Mouse (Mus musculus) heart, embryonic 10.5 days (tissue): Measurements from ENCODE around the gene Olfr424. TPM values are rescaled to one million over a fixed set of nuclear protein-coding genes. Genes with fewer than 3 reads are reported as not detected.

Experiments
- DNase-seq: peaks from one replicate; pipeline ENCODE4 v3.0.0-alpha.2; 2017; ENCODE audit warnings: low spot score
- H3K27ac ChIP-seq: fragments of 300-500 bp; sonication (generic); 2 replicates; pipeline ENCODE4 v1.5.1; 2016; ENCODE audit warnings: mild to moderate bottlenecking
- H3K27me3 ChIP-seq: fragments of 300-500 bp; sonication (generic); 2 replicates; pipeline ENCODE4 v1.6.1; 2016; ENCODE audit warnings: mild to moderate bottlenecking; ENCODE audit not compliant: poor library complexity, insufficient read depth, severe bottlenecking
- H3K36me3 ChIP-seq: fragments of 300-500 bp; sonication (generic); 2 replicates; pipeline ENCODE4 v1.6.1; 2016; ENCODE audit warnings: mild to moderate bottlenecking, moderate library complexity
- H3K4me1 ChIP-seq: fragments of 300-500 bp; sonication (generic); 2 replicates; pipeline ENCODE4 v1.6.1; 2016; ENCODE audit warnings: mild to moderate bottlenecking
- H3K4me3 ChIP-seq: fragments of 300-500 bp; sonication (generic); 2 replicates; pipeline ENCODE4 v1.5.1; 2016; ENCODE audit warnings: mild to moderate bottlenecking, moderate library complexity
- H3K9me3 ChIP-seq: fragments of 300-500 bp; sonication (generic); 2 replicates; pipeline ENCODE4 v1.6.1; 2016; ENCODE audit warnings: mild to moderate bottlenecking, moderate library complexity
- WGBS: fragments of 180-500 bp; shearing (Covaris S2); methylation state at CpG from one replicate; pipeline ENCODE4 v1.1.7; 2016; 5-methylcytosine and 5-hydroxymethylcytosine counted together
- polyA plus RNA-seq: library from polyadenylated mRNA; unstranded; fragments of >200 nt; fragmentation: Nextera tagmentation; extraction: Ambion mirVana; gene quantifications from 2 replicates; pipeline ENCODE4 v1.2.1, GENCODE M21; 2016

Gene Olfr424
- polyA plus RNA-seq: not detected in 2 replicates

DNA sequence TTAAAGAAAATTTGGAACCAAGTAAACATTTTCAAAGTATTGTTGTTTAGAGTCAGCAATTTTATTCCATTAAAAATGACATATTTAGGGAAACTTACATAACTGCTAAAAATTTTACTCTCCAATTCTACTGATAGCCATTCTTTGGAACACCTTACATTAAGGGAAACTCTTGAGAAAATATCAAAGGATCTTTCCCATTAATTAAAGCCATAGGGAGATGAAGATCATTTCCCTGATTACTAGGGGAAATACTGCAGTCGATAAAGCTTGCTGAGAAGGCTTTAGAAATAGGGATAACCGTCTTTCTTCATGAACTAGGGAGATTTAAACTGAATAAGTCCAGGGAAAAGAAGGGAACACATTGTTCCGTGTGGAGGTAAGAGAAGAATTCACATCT is at the start of gene Olfr424:
Gene Olfr424 (plus strand): TSS at position 301 of the 400 bp plus-strand sequence.
- no peaks in the 10 kb centered on the region for H3K4me1 ChIP-seq

GRCm38 (mm10) chr1:174084031-174084430 is 47.3 kb upstream of the Olfr424 start, which contains the start of gene Olfr429:
Gene Olfr429, plus strand, starts transcription at chr1:174084331.
- H3K36me3 ChIP-seq: no peaks in the 10 kb centered on the region
- no peaks in the 10 kb centered on the region for H3K4me1 ChIP-seq
- no peaks in the 10 kb centered on the region for H3K27me3 ChIP-seq
- no peak for DNase-seq
- WGBS: 85% methylated on average over 2 of the region's 2 CpGs
- H3K27ac ChIP-seq: no peak within 1 kb of the TSS
- H3K9me3 ChIP-seq: no peaks in the 10 kb centered on the region
- no peak within 1 kb of the TSS for H3K4me3 ChIP-seq

More for the DNA sequence above, at the start of gene Olfr424:
- Histone ChIP-seq H3K36me3 (no peaks in the 10 kb centered on the region), H3K27me3 (no peaks in the 10 kb centered on the region), H3K27ac (no peak within 1 kb of the TSS), H3K4me3 (no peak within 1 kb of the TSS), H3K9me3 (no peaks in the 10 kb centered on the region)
- 77% methylated on average over 3 of the region's 3 CpGs for WGBS
- DNase-seq: no peak

- Histone ChIP-seq H3K4me1 (no peaks in the 10 kb centered on the region), H3K27ac (no peak within 1 kb of the TSS), H3K4me3 (no peak within 1 kb of the TSS), H3K9me3 (no peaks in the 10 kb centered on the region), H3K36me3 (no peaks in the 10 kb centered on the region), H3K27me3 (no peaks in the 10 kb centered on the region)
- 85% methylated on average over 1 of the region's 1 CpGs for WGBS
- DNase-seq: no peak
Measured at GRCm38 (mm10) chr1:174096591-174096990, 34.7 kb upstream of the Olfr424 start, which contains the start of gene Olfr427. Gene Olfr427, plus strand, starts transcription at chr1:174096891.

GRCm38 (mm10) chr1:174103735-174104134 is 27.6 kb upstream of the Olfr424 start:
- Histone ChIP-seq H3K27ac (no peak overlapping the region), H3K9me3 (no peaks in the 10 kb centered on the region), H3K4me3 (no peak overlapping the region), H3K4me1 (no peaks in the 10 kb centered on the region), H3K27me3 (no peaks in the 10 kb centered on the region), H3K36me3 (no peaks in the 10 kb centered on the region)
- 48% methylated on average over 2 of the region's 2 CpGs for WGBS
- DNase-seq: no peak

DNA sequence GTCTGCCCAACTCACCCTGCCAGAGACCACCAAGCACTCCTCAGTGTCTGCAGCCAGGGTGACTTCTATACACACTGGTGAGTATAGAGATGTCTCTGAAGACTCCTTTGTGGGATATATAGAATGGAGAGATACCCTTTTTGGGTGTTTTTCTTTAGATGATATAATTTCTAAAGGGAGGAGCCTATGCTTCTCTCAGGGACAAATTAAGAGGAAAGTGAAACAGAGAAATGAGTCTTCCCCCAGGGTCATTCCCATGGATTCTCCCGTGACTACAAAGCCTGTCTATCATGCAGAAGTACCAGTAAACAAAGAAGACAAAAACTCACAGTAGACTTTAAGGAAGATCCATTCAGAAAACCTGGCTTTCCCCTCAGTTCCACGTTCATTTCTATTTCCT is 10.3 kb upstream of the Olfr424 start, which contains the start of gene Olfr231:
Gene Olfr231 (minus strand): TSS at position 101 of the 400 bp plus-strand sequence.
- Histone ChIP-seq H3K27me3 (no peaks in the 10 kb centered on the region), H3K4me1 (no peaks in the 10 kb centered on the region), H3K9me3 (no peaks in the 10 kb centered on the region), H3K4me3 (no peak within 1 kb of the TSS), H3K27ac (no peak within 1 kb of the TSS), H3K36me3 (no peaks in the 10 kb centered on the region)
- DNase-seq: no peak
- WGBS: 64% methylated on average over 2 of the region's 2 CpGs

- Histone ChIP-seq H3K4me3 (no peak overlapping the region), H3K27ac (no peak overlapping the region), H3K9me3 (no peaks in the 10 kb centered on the region), H3K36me3 (no peaks in the 10 kb centered on the region), H3K4me1 (no peaks in the 10 kb centered on the region), H3K27me3 (no peaks in the 10 kb centered on the region)
- WGBS: 68% methylated on average over 3 of the region's 3 CpGs
- no peak for DNase-seq
Measured at GRCm38 (mm10) chr1:174131999-174132398, 682 bp downstream of the Olfr424 start.

GRCm38 (mm10) chr1:174141384-174141783 is 10.1 kb downstream of the Olfr424 start:
- no peaks in the 10 kb centered on the region for H3K27me3 ChIP-seq
- WGBS: 68% methylated on average over 2 of the region's 2 CpGs
- H3K36me3 ChIP-seq: no peaks in the 10 kb centered on the region
- no peak for DNase-seq
- H3K27ac ChIP-seq: no peak overlapping the region
- no peaks in the 10 kb centered on the region for H3K9me3 ChIP-seq
- no peak overlapping the region for H3K4me3 ChIP-seq
- H3K4me1 ChIP-seq: no peaks in the 10 kb centered on the region

GRCm38 (mm10) chr1:174146696-174147095 is 15.4 kb downstream of the Olfr424 start:
- Histone ChIP-seq H3K27ac (no peak overlapping the region), H3K27me3 (no peaks in the 10 kb centered on the region), H3K4me1 (no peaks in the 10 kb centered on the region), H3K36me3 (no peaks in the 10 kb centered on the region), H3K9me3 (no peaks in the 10 kb centered on the region), H3K4me3 (no peak overlapping the region)
- WGBS: 80% methylated on average over 1 of the region's 1 CpGs
- DNase-seq: no peak

GRCm38 (mm10) chr1:174149289-174149688 is 18.0 kb downstream of the Olfr424 start:
- Histone ChIP-seq H3K4me3 (no peak overlapping the region), H3K9me3 (no peaks in the 10 kb centered on the region), H3K36me3 (no peaks in the 10 kb centered on the region), H3K27me3 (no peaks in the 10 kb centered on the region), H3K4me1 (no peaks in the 10 kb centered on the region), H3K27ac (no peak overlapping the region)
- WGBS: 70% methylated on average over 2 of the region's 2 CpGs
- DNase-seq: no peak

DNA sequence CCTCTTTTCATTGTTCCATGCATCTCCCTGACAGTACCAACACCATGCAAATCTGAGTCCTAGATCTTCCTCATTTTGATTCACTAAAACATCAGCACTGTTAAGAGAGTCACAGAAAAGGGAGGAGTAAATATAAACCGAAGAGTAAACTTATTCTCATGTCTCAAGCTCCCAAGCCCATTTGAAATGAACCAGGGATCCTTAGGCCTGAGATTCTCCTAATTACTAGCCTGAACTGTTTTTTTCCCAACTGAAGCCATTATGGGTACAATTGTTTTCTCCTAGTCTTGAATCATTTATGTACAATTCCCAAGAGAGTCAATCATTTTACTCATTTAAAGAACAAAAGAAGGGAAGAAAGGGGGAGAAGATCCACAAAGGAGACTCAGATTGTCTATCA is 24.0 kb downstream of the Olfr424 start, which contains the start of gene Olfr420:
Gene Olfr420 (plus strand): TSS at position 301 of the 400 bp plus-strand sequence.
- H3K36me3 ChIP-seq: no peaks in the 10 kb centered on the region
- H3K27me3 ChIP-seq: no peaks in the 10 kb centered on the region
- 80% methylated on average over 1 of the region's 1 CpGs for WGBS
- H3K4me1 ChIP-seq: no peaks in the 10 kb centered on the region
- no peak for DNase-seq
- no peak within 1 kb of the TSS for H3K4me3 ChIP-seq
- H3K9me3 ChIP-seq: no peaks in the 10 kb centered on the region
- H3K27ac ChIP-seq: no peak within 1 kb of the TSS

- H3K27ac ChIP-seq: no peak overlapping the region
Measured at GRCm38 (mm10) chr1:174157622-174158021, 26.3 kb downstream of the Olfr424 start.

DNA sequence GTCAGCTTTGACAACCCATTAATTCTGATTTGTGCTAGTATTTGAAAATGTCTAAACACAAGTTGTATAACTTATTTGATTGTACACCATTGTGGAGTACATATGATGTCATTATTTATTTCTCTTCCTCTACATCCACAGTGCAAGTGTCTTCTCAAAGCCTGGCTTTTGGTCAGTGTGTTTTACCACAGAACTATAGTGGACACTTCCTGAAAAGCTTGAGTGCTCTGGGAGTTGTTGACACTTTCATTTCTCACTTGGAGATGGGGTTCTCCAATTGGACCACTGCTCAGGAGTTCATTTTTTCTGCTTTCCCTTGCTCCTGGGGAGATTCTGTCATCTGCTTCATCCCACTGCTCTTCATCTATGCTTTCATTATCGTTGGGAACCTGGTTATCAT is 27.2 kb downstream of the Olfr424 start:
- no peak for DNase-seq
- no peak overlapping the region for H3K4me3 ChIP-seq
- no peaks in the 10 kb centered on the region for H3K9me3 ChIP-seq
- no peaks in the 10 kb centered on the region for H3K4me1 ChIP-seq
- WGBS: 83% methylated on average over 1 of the region's 1 CpGs
- no peak overlapping the region for H3K27ac ChIP-seq
- H3K27me3 ChIP-seq: no peaks in the 10 kb centered on the region
- H3K36me3 ChIP-seq: no peaks in the 10 kb centered on the region

More at GRCm38 (mm10) chr1:174157622-174158021, 26.3 kb downstream of the Olfr424 start:
- Histone ChIP-seq H3K4me1 (no peaks in the 10 kb centered on the region), H3K27me3 (no peaks in the 10 kb centered on the region), H3K9me3 (no peaks in the 10 kb centered on the region), H3K36me3 (no peaks in the 10 kb centered on the region), H3K4me3 (no peak overlapping the region)
- 75% methylated on average over 3 of the region's 3 CpGs for WGBS
- DNase-seq: no peak

DNA sequence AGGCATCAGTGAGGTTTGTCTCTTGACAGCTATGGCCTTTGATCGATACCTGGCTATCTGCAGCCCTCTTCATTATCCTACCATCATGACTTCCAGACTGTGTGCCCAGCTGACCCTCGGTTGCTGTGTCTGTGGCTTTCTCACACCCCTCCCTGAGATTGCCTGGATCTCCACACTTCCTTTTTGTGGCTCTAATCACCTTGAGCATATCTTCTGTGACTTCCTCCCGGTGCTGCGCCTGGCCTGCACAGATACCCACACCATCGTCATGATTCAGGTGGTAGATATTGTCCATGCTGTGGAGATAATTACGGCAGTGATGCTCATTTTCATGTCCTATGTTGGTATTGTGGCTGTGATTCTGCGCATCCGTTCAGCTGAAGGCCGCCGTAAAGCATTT is 27.8 kb downstream of the Olfr424 start:
- Histone ChIP-seq H3K4me1 (no peaks in the 10 kb centered on the region), H3K36me3 (no peaks in the 10 kb centered on the region), H3K27ac (no peak overlapping the region), H3K27me3 (no peaks in the 10 kb centered on the region), H3K4me3 (no peak overlapping the region), H3K9me3 (no peaks in the 10 kb centered on the region)
- 79% methylated on average over 10 of the region's 10 CpGs for WGBS
- DNase-seq: no peak

- H3K36me3 ChIP-seq: no peaks in the 10 kb centered on the region
- H3K9me3 ChIP-seq: no peaks in the 10 kb centered on the region
- H3K27me3 ChIP-seq: no peaks in the 10 kb centered on the region
- H3K4me3 ChIP-seq: no peak overlapping the region
- no peak overlapping the region for H3K27ac ChIP-seq
- no peak for DNase-seq
- 0 out of 2 replicates have a peak, but pooled peaks cover 4% of the 10 kb centered on the region for H3K4me1 ChIP-seq
Measured at GRCm38 (mm10) chr1:174169024-174169423, 37.7 kb downstream of the Olfr424 start.
